Mouse (Mus musculus): Measurements from ENCODE around the gene Trub1. TPM values are rescaled to one million over a fixed set of nuclear protein-coding genes. Genes with fewer than 3 reads are reported as not detected.

Trub1 gene
- polyA plus RNA-seq, 1 experiment: 2.7 TPM

- Histone ChIP-seq H3K4me3 (ENCODE audit: extremely low read depth, insufficient read depth, insufficient read length) (no peak overlapping the region), H3K4me1 (ENCODE audit: control insufficient read depth, insufficient read depth, insufficient read length) (no peaks in the 10 kb centered on the region), H3K27me3 (ENCODE audit: control insufficient read depth, insufficient read depth, low read length) (no peaks in the 10 kb centered on the region), H3K27ac (ENCODE audit: insufficient read depth, low read length) (no peak overlapping the region), H3K36me3 (ENCODE audit: control insufficient read depth, insufficient read depth, low read length) (no peaks in the 10 kb centered on the region)
- TF ChIP-seq POLR2A (IDR thresholded peaks at IDR 0.05; ENCODE audit: low read depth, low read length) (no peak), CTCF (IDR thresholded peaks at IDR 0.05; ENCODE audit: extremely low read depth, insufficient read depth, insufficient read length, insufficient replicate concordance) (no peak)
- no peak for DNase-seq (ENCODE audit: low read depth in 1 of 2, low spot score in 2 of 2)
Measured at GRCm38 (mm10) chr19:57521721-57522120, 69.0 kb downstream of the Trub1 start.

GRCm38 (mm10) chr19:57523363-57523762, 70.7 kb downstream of the Trub1 start:
- no peak for DNase-seq (ENCODE audit: low read depth in 1 of 2, low spot score in 2 of 2)
- Histone ChIP-seq H3K36me3 (ENCODE audit: control insufficient read depth, insufficient read depth, low read length) (no peaks in the 10 kb centered on the region), H3K27ac (ENCODE audit: insufficient read depth, low read length) (no peak overlapping the region), H3K4me3 (ENCODE audit: extremely low read depth, insufficient read depth, insufficient read length) (no peak overlapping the region), H3K4me1 (ENCODE audit: control insufficient read depth, insufficient read depth, insufficient read length) (no peaks in the 10 kb centered on the region), H3K27me3 (ENCODE audit: control insufficient read depth, insufficient read depth, low read length) (no peaks in the 10 kb centered on the region)
- 90% methylated on average over 17 of the region's 17 CpGs for WGBS
- TF ChIP-seq CTCF (IDR thresholded peaks at IDR 0.05; ENCODE audit: extremely low read depth, insufficient read depth, insufficient read length, insufficient replicate concordance) (no peak), POLR2A (IDR thresholded peaks at IDR 0.05; ENCODE audit: low read depth, low read length) (no peak)

GRCm38 (mm10) chr19:57525693-57526092, 73.0 kb downstream of the Trub1 start:
- WGBS: 68% methylated on average over 2 of the region's 2 CpGs
- H3K4me1 ChIP-seq (ENCODE audit: control insufficient read depth, insufficient read depth, insufficient read length): no peaks in the 10 kb centered on the region

GRCm38 (mm10) chr19:57530212-57530611, 77.5 kb downstream of the Trub1 start:
- Histone ChIP-seq H3K4me1 (ENCODE audit: control insufficient read depth, insufficient read depth, insufficient read length) (no peaks in the 10 kb centered on the region), H3K4me3 (ENCODE audit: extremely low read depth, insufficient read depth, insufficient read length) (no peak overlapping the region), H3K27me3 (ENCODE audit: control insufficient read depth, insufficient read depth, low read length) (no peaks in the 10 kb centered on the region), H3K36me3 (ENCODE audit: control insufficient read depth, insufficient read depth, low read length) (no peaks in the 10 kb centered on the region), H3K27ac (ENCODE audit: insufficient read depth, low read length) (no peak overlapping the region)
- TF ChIP-seq CTCF (IDR thresholded peaks at IDR 0.05; ENCODE audit: extremely low read depth, insufficient read depth, insufficient read length, insufficient replicate concordance): no peak
- no peak for TF ChIP-seq POLR2A (IDR thresholded peaks at IDR 0.05; ENCODE audit: low read depth, low read length)
- DNase-seq (ENCODE audit: low read depth in 1 of 2, low spot score in 2 of 2): no peak
- 88% methylated on average over 4 of the region's 4 CpGs for WGBS

More at GRCm38 (mm10) chr19:57525693-57526092, 73.0 kb downstream of the Trub1 start:
- Histone ChIP-seq H3K36me3 (ENCODE audit: control insufficient read depth, insufficient read depth, low read length) (no peaks in the 10 kb centered on the region), H3K27ac (ENCODE audit: insufficient read depth, low read length) (no peak overlapping the region), H3K27me3 (ENCODE audit: control insufficient read depth, insufficient read depth, low read length) (no peaks in the 10 kb centered on the region), H3K4me3 (ENCODE audit: extremely low read depth, insufficient read depth, insufficient read length) (no peak overlapping the region)
- TF ChIP-seq CTCF (IDR thresholded peaks at IDR 0.05; ENCODE audit: extremely low read depth, insufficient read depth, insufficient read length, insufficient replicate concordance): no peak
- TF ChIP-seq POLR2A (IDR thresholded peaks at IDR 0.05; ENCODE audit: low read depth, low read length): no peak
- DNase-seq (ENCODE audit: low read depth in 1 of 2, low spot score in 2 of 2): no peak

- Histone ChIP-seq H3K27me3 (ENCODE audit: control insufficient read depth, insufficient read depth, low read length) (no peaks in the 10 kb centered on the region), H3K36me3 (ENCODE audit: control insufficient read depth, insufficient read depth, low read length) (no peaks in the 10 kb centered on the region), H3K27ac (ENCODE audit: insufficient read depth, low read length) (no peak overlapping the region), H3K4me1 (ENCODE audit: control insufficient read depth, insufficient read depth, insufficient read length) (no peaks in the 10 kb centered on the region), H3K4me3 (ENCODE audit: extremely low read depth, insufficient read depth, insufficient read length) (no peak overlapping the region)
- DNase-seq (ENCODE audit: low read depth in 1 of 2, low spot score in 2 of 2): no peak
- TF ChIP-seq POLR2A (IDR thresholded peaks at IDR 0.05; ENCODE audit: low read depth, low read length) (no peak), CTCF (IDR thresholded peaks at IDR 0.05; ENCODE audit: extremely low read depth, insufficient read depth, insufficient read length, insufficient replicate concordance) (no peak)
- WGBS: 87% methylated on average over 7 of the region's 7 CpGs
Measured at GRCm38 (mm10) chr19:57534262-57534661, 81.5 kb downstream of the Trub1 start.

GRCm38 (mm10) chr19:57536512-57536911, 83.8 kb downstream of the Trub1 start:
- no peak for DNase-seq (ENCODE audit: low read depth in 1 of 2, low spot score in 2 of 2)
- Histone ChIP-seq H3K36me3 (ENCODE audit: control insufficient read depth, insufficient read depth, low read length) (no peaks in the 10 kb centered on the region), H3K4me1 (ENCODE audit: control insufficient read depth, insufficient read depth, insufficient read length) (no peaks in the 10 kb centered on the region), H3K27ac (ENCODE audit: insufficient read depth, low read length) (no peak overlapping the region), H3K4me3 (ENCODE audit: extremely low read depth, insufficient read depth, insufficient read length) (no peak overlapping the region), H3K27me3 (ENCODE audit: control insufficient read depth, insufficient read depth, low read length) (no peaks in the 10 kb centered on the region)
- 83% methylated on average over 5 of the region's 5 CpGs for WGBS
- TF ChIP-seq POLR2A (IDR thresholded peaks at IDR 0.05; ENCODE audit: low read depth, low read length): no peak
- TF ChIP-seq CTCF (IDR thresholded peaks at IDR 0.05; ENCODE audit: extremely low read depth, insufficient read depth, insufficient read length, insufficient replicate concordance): no peak

GRCm38 (mm10) chr19:57537510-57538182, 84.9 kb downstream of the Trub1 start:
- Histone ChIP-seq H3K27ac (ENCODE audit: insufficient read depth, low read length) (no peak overlapping the region), H3K36me3 (ENCODE audit: control insufficient read depth, insufficient read depth, low read length) (no peaks in the 10 kb centered on the region), H3K4me1 (ENCODE audit: control insufficient read depth, insufficient read depth, insufficient read length) (no peaks in the 10 kb centered on the region), H3K4me3 (ENCODE audit: extremely low read depth, insufficient read depth, insufficient read length) (no peak overlapping the region), H3K27me3 (ENCODE audit: control insufficient read depth, insufficient read depth, low read length) (no peaks in the 10 kb centered on the region)
- TF ChIP-seq POLR2A (IDR thresholded peaks at IDR 0.05; ENCODE audit: low read depth, low read length): no peak
- no peak for TF ChIP-seq CTCF (IDR thresholded peaks at IDR 0.05; ENCODE audit: extremely low read depth, insufficient read depth, insufficient read length, insufficient replicate concordance)
- WGBS: 84% methylated on average over 7 of the region's 7 CpGs
- DNase-seq (ENCODE audit: low read depth in 1 of 2, low spot score in 2 of 2): no peak
